Mouse (Mus musculus): ENCODE data around the gene Myl3. TPM values are rescaled to one million over a fixed set of nuclear protein-coding genes. Genes with fewer than 3 reads are reported as not detected.

The Myl3 gene
- polyA plus RNA-seq, 1 experiment: 0.22 TPM

DNA sequence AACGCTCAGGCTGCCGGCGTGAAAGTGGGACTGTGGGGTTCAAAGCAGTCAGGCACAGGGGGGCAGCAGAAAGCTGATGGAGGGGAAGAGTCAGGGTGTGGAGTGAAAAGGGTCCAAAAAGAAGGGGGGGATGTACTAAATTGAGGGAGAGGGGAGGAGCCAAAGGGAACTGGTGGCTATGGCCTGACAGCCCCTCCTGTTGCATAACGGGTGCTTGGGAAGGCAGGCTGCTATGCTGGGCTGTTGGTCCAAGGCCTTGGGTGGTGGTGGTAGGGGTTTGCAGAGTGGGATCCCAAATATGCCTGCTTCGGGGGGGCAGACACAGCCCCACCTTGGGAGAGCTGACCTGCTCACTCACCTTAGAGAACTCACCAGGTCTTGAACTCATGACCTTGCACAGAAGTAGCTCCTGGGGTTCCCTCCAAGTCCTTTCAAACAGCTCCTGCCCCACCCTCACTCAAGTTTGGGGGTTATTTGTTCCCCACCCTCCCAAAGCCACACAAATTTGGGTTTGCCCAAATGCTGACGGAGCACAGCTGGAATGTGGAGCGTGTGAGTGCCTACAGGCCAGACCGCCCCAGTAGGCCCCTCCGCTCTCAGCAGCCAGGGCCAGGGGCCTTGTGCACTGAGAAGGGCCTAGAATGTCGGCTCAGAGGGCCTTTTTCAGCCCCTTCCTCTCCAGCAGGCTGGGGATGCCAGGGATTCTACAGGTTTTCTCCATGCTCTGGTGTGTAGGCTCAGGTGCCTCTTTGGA lies 33.8 kb downstream of the Myl3 start:
- Histone ChIP-seq H3ac (ENCODE audit: control insufficient read depth, insufficient read length) (no peak overlapping the region), H3K4me3 (no peak overlapping the region), H3K79me2 (ENCODE audit: control insufficient read depth, insufficient read depth) (no peaks in the 10 kb centered on the region), H3K36me3 (ENCODE audit: control insufficient read depth, insufficient read depth) (no peaks in the 10 kb centered on the region), H3K4me2 (ENCODE audit: low read depth) (no peak overlapping the region), H3K27me3 (ENCODE audit: control insufficient read depth, insufficient read depth, insufficient read length) (peaks cover 43% of the 10 kb centered on the region)
- TF ChIP-seq CEBPB (IDR thresholded peaks at IDR 0.05; ENCODE audit: insufficient read depth, poor library complexity, severe bottlenecking) (no peak), MAX (IDR thresholded peaks at IDR 0.05; ENCODE audit: low read depth) (no peak), USF1 (IDR thresholded peaks at IDR 0.05; ENCODE audit: low read depth) (no peak), MYOD1 (IDR thresholded peaks at IDR 0.05; ENCODE audit: control insufficient read depth in 1 of 3, insufficient read length in 2 of 3, low read depth in 2 of 3) (no peak), TCF12 (IDR thresholded peaks at IDR 0.05; ENCODE audit: insufficient read depth, poor library complexity, severe bottlenecking) (no peak), E2F4 (IDR thresholded peaks at IDR 0.05; ENCODE audit: insufficient read depth) (no peak), SRF (IDR thresholded peaks at IDR 0.05; ENCODE audit: control insufficient read depth, insufficient read length, low read depth) (no peak), POLR2AphosphoS2 (IDR thresholded peaks at IDR 0.05; ENCODE audit: insufficient read length, low read depth) (no peak), MYOG (IDR thresholded peaks at IDR 0.05; ENCODE audit: control insufficient read depth in 1 of 3, insufficient read depth in 1 of 3, insufficient read length in 2 of 3, low read depth in 2 of 3) (no peak), TCF3 (IDR thresholded peaks at IDR 0.05; ENCODE audit: insufficient read length, low read depth) (no peak), REST (IDR thresholded peaks at IDR 0.05; ENCODE audit: insufficient read depth, insufficient read length) (no peak), POLR2A (IDR thresholded peaks at IDR 0.05; ENCODE audit: insufficient read length, low read depth) (no peak)

- H3K36me3 ChIP-seq (ENCODE audit: control insufficient read depth, insufficient read depth): no peaks in the 10 kb centered on the region
These were observed 36.4 kb downstream of the Myl3 start for GRCm38 (mm10) chr9:110778100-110778499.

DNA sequence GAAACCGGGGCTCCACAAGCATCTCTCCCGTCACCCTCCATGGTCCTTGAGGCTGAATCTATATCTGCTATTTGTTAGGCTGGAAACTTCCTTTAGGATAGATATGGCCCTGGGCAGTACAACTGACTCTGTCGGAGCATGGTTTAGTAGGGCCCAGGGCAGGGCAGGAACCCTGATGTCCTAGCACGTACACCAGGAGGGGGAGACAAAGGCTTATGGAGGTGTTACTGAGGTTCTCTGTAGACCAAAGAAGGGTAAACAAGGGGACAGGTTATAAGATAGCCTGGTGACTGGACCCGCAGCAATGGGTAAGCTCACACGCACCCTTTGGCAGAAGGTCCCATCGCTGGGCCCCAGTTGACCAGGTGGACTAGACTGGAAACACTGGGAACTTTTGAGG lies 36.9 kb downstream of the Myl3 start:
- H3K4me3 ChIP-seq: no peak overlapping the region
- H3K36me3 ChIP-seq (ENCODE audit: control insufficient read depth, insufficient read depth): no peaks in the 10 kb centered on the region
- H3K27me3 ChIP-seq (ENCODE audit: control insufficient read depth, insufficient read depth, insufficient read length): peaks cover 31% of the 10 kb centered on the region
- no peak overlapping the region for H3ac ChIP-seq (ENCODE audit: control insufficient read depth, insufficient read length)
- TF ChIP-seq MYOD1 (IDR thresholded peaks at IDR 0.05; ENCODE audit: control insufficient read depth in 1 of 3, insufficient read length in 2 of 3, low read depth in 2 of 3) (no peak), MAX (IDR thresholded peaks at IDR 0.05; ENCODE audit: low read depth) (no peak), TCF12 (IDR thresholded peaks at IDR 0.05; ENCODE audit: insufficient read depth, poor library complexity, severe bottlenecking) (no peak), SRF (IDR thresholded peaks at IDR 0.05; ENCODE audit: control insufficient read depth, insufficient read length, low read depth) (no peak), TCF3 (IDR thresholded peaks at IDR 0.05; ENCODE audit: insufficient read length, low read depth) (no peak), POLR2A (IDR thresholded peaks at IDR 0.05; ENCODE audit: insufficient read length, low read depth) (no peak), MYOG (IDR thresholded peaks at IDR 0.05; ENCODE audit: control insufficient read depth in 1 of 3, insufficient read depth in 1 of 3, insufficient read length in 2 of 3, low read depth in 2 of 3) (no peak)
- no peaks in the 10 kb centered on the region for H3K79me2 ChIP-seq (ENCODE audit: control insufficient read depth, insufficient read depth)
- H3K4me2 ChIP-seq (ENCODE audit: low read depth): no peak overlapping the region

More at GRCm38 (mm10) chr9:110778100-110778499, 36.4 kb downstream of the Myl3 start:
- Histone ChIP-seq H3ac (ENCODE audit: control insufficient read depth, insufficient read length) (no peak overlapping the region), H3K4me2 (ENCODE audit: low read depth) (no peak overlapping the region), H3K4me3 (no peak overlapping the region), H3K27me3 (ENCODE audit: control insufficient read depth, insufficient read depth, insufficient read length) (peaks cover 34% of the 10 kb centered on the region), H3K79me2 (ENCODE audit: control insufficient read depth, insufficient read depth) (no peaks in the 10 kb centered on the region)
- TF ChIP-seq REST (IDR thresholded peaks at IDR 0.05; ENCODE audit: insufficient read depth, insufficient read length) (no peak), TCF12 (IDR thresholded peaks at IDR 0.05; ENCODE audit: insufficient read depth, poor library complexity, severe bottlenecking) (no peak), TCF3 (IDR thresholded peaks at IDR 0.05; ENCODE audit: insufficient read length, low read depth) (no peak), SRF (IDR thresholded peaks at IDR 0.05; ENCODE audit: control insufficient read depth, insufficient read length, low read depth) (no peak), MYOD1 (IDR thresholded peaks at IDR 0.05; ENCODE audit: control insufficient read depth in 1 of 3, insufficient read length in 2 of 3, low read depth in 2 of 3) (no peak), CEBPB (IDR thresholded peaks at IDR 0.05; ENCODE audit: insufficient read depth, poor library complexity, severe bottlenecking) (no peak), POLR2AphosphoS2 (IDR thresholded peaks at IDR 0.05; ENCODE audit: insufficient read length, low read depth) (no peak), MAX (IDR thresholded peaks at IDR 0.05; ENCODE audit: low read depth) (no peak), MYOG (IDR thresholded peaks at IDR 0.05; ENCODE audit: control insufficient read depth in 1 of 3, insufficient read depth in 1 of 3, insufficient read length in 2 of 3, low read depth in 2 of 3) (no peak), E2F4 (IDR thresholded peaks at IDR 0.05; ENCODE audit: insufficient read depth) (no peak), POLR2A (IDR thresholded peaks at IDR 0.05; ENCODE audit: insufficient read length, low read depth) (no peak), USF1 (IDR thresholded peaks at IDR 0.05; ENCODE audit: low read depth) (no peak)

GRCm38 (mm10) chr9:110779242-110779913 lies 37.7 kb downstream of the Myl3 start:
- H3K36me3 ChIP-seq (ENCODE audit: control insufficient read depth, insufficient read depth): no peaks in the 10 kb centered on the region

More at GRCm38 (mm10) chr9:110779242-110779913, 37.7 kb downstream of the Myl3 start:
- Histone ChIP-seq H3K79me2 (ENCODE audit: control insufficient read depth, insufficient read depth) (no peaks in the 10 kb centered on the region), H3K27me3 (ENCODE audit: control insufficient read depth, insufficient read depth, insufficient read length) (peaks cover 26% of the 10 kb centered on the region), H3ac (ENCODE audit: control insufficient read depth, insufficient read length) (no peak overlapping the region), H3K4me3 (no peak overlapping the region), H3K4me2 (ENCODE audit: low read depth) (no peak overlapping the region)
- no peak for TF ChIP-seq TCF3 (IDR thresholded peaks at IDR 0.05; ENCODE audit: insufficient read length, low read depth)
- no peak for TF ChIP-seq E2F4 (IDR thresholded peaks at IDR 0.05; ENCODE audit: insufficient read depth)
- no peak for TF ChIP-seq SRF (IDR thresholded peaks at IDR 0.05; ENCODE audit: control insufficient read depth, insufficient read length, low read depth)
- TF ChIP-seq CEBPB (IDR thresholded peaks at IDR 0.05; ENCODE audit: insufficient read depth, poor library complexity, severe bottlenecking): no peak
- TF ChIP-seq POLR2AphosphoS2 (IDR thresholded peaks at IDR 0.05; ENCODE audit: insufficient read length, low read depth): no peak
- TF ChIP-seq TCF12 (IDR thresholded peaks at IDR 0.05; ENCODE audit: insufficient read depth, poor library complexity, severe bottlenecking): no peak
- TF ChIP-seq USF1 (IDR thresholded peaks at IDR 0.05; ENCODE audit: low read depth): no peak
- TF ChIP-seq POLR2A (IDR thresholded peaks at IDR 0.05; ENCODE audit: insufficient read length, low read depth): no peak
- no peak for TF ChIP-seq MYOG (IDR thresholded peaks at IDR 0.05; ENCODE audit: control insufficient read depth in 1 of 3, insufficient read depth in 1 of 3, insufficient read length in 2 of 3, low read depth in 2 of 3)
